In the genomic region with DNA sequence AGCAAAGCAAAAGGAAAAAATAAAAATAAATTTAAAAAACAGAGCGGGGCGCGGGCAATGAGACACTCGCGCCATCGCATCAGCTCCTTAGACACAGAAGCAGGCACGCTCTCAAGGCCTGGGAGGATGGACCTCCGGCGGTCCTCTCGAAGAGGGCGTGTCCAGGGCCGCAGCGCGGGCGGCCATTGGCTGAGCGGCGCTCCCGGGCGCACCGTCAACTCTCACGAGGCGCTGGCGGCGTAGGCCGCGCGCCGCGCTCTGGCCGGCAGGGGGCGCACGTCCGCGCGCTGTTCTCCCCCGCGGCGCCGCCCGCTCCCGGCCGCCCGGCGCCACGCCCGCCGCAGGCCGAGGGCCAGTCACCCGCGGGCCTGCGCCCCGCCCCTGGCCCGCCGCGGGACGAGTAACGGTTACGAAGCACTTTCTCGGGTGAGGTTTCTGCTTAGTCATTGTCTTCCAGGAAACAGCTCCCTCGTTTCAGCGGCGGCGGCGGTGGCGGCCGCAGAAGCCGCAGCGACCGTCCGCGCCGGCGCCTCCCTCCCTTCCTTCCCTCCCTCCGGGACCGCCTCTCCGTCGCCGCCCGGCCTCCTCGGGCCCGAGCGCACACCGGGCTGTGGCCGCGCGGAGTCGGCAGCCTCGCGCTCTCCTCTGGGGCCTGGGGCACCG, we compare ENCODE assay signal across 8 mouse cellular contexts. TPM values are rescaled to one million over a fixed set of nuclear protein-coding genes. Genes with fewer than 3 reads are reported as not detected.
A peak's percentile ranks its signal among the peaks of the same experiment; 100 is the strongest.
DNase-seq lines count a peak whose midpoint lies in the region; ATAC-seq and TF ChIP-seq lines count a peak whose summit lies in the region.

Gene Gclm, plus strand, starts transcription at position 343 of the 663 bp plus-strand sequence.

- peak within 1 kb of the TSS; percentile 90 for H3K27ac ChIP-seq in gastrocnemius, adult 2 months
- H3K27ac ChIP-seq in hindbrain, postnatal 0 days = peak within 1 kb of the TSS; percentile 95
- peak within 1 kb of the TSS; percentile 84 for H3K27ac ChIP-seq in left cerebral cortex, adult 2 months

- no peaks in the 10 kb centered on the region for H3K36me3 ChIP-seq in hindbrain, postnatal 0 days (ENCODE audit: insufficient read depth, low read length)

- 1% methylated on average over 62 of the region's 90 CpGs for WGBS in hindbrain, postnatal 0 days

- peak; percentile 99 for ATAC-seq in hindbrain, postnatal 0 days
- peak; percentile 80 for ATAC-seq in megakaryocyte, adult 5-6 weeks (ENCODE audit: poor library complexity, severe bottlenecking)

- peak within 1 kb of the TSS; percentile 92 for H3K9ac ChIP-seq in hindbrain, postnatal 0 days (replicated peaks; ENCODE audit: low read length)

- peak; percentile 72 for TF ChIP-seq CTCF in gastrocnemius, adult 2 months (IDR thresholded peaks at IDR 0.05)
- TF ChIP-seq CTCF in hindbrain, postnatal 0 days (IDR thresholded peaks at IDR 0.05; ENCODE audit: low read depth) = no peak
- peak; percentile 64 for TF ChIP-seq CTCF in left cerebral cortex, adult 2 months (IDR thresholded peaks at IDR 0.05)

- peaks cover 11% of the 10 kb centered on the region for H3K4me1 ChIP-seq in hindbrain, postnatal 0 days (ENCODE audit: insufficient read depth, low read length)

- intact Hi-C loops in gastrocnemius, adult 2 months (cut with DNase I) = loop anchor here (5.0 kb wide), 1 partner anchor 47 kb away; the partner anchor contains the start of gene Bcar3
- intact Hi-C loops in left cerebral cortex, adult 2 months (cut with DNase I) = loop anchor here (1.0 to 5.0 kb wide), 4 partner anchors 28 to 358 kb away; no protein-coding TSS in a partner anchor

- H3K4me3 ChIP-seq in gastrocnemius, adult 2 months = peak within 1 kb of the TSS; percentile 79
- H3K4me3 ChIP-seq in hindbrain, postnatal 0 days (ENCODE audit: low read length) = peak within 1 kb of the TSS; percentile 93
- peak within 1 kb of the TSS; percentile 96 for H3K4me3 ChIP-seq in left cerebral cortex, adult 2 months

- DNase-seq in WW6 (ENCODE audit: low read depth, low spot score) = peak; percentile 74
- peak; percentile 80 to 94 for DNase-seq in cerebellum, postnatal 4 days (ENCODE audit: low spot score in 2 of 2)
- DNase-seq in gastrocnemius, adult 2 months = peak; percentile 96
- DNase-seq in hindbrain, postnatal 0 days (ENCODE audit: low spot score) = peak; percentile 96
- DNase-seq in left cerebral cortex, adult 2 months (ENCODE audit: extremely low spot score in 1 of 2, low spot score in 2 of 2) = peak; percentile 92 to 94
- peak; percentile 84 to 91 for DNase-seq in right cerebral cortex, adult 2 months (ENCODE audit: low spot score in 2 of 2)
- DNase-seq in urinary bladder, postnatal 14 days (ENCODE audit: low spot score) = peak; percentile 93

- no peaks in the 10 kb centered on the region for H3K9me3 ChIP-seq in hindbrain, postnatal 0 days (ENCODE audit: low read length)

- no peaks in the 10 kb centered on the region for H3K27me3 ChIP-seq in hindbrain, postnatal 0 days (ENCODE audit: insufficient read depth, low read length)

- H3K4me2 ChIP-seq in hindbrain, postnatal 0 days (ENCODE audit: low read depth, low read length) = peak within 1 kb of the TSS; percentile 75

RNA-seq across cellular contexts. Expression of gene Gclm, which starts in this region (rescaled TPM):
- total RNA-seq in gastrocnemius, adult 2 months (2021) = 10 to 100 TPM; 34.3 to 48.7 TPM
- total RNA-seq in hindbrain, postnatal 0 days (2014; rRNA removed) = 32.1 and 36.9 TPM in 2 replicates
- 65.0 and 67.6 TPM in 2 replicates for polyA plus RNA-seq in hindbrain, postnatal 0 days (2015; fragmentation: Nextera tagmentation; extraction: Ambion mirVana)
- total RNA-seq in left cerebral cortex, adult 2 months (2021) = 10 to 100 TPM; 60.5 to 67.3 TPM
- total RNA-seq in megakaryocyte, adult 5-6 weeks (2015) = 59.2 and 67.7 TPM in 2 replicates
- 20.2 and 28.8 TPM in 2 replicates for total RNA-seq in megakaryocyte, adult 5-6 weeks (2017)

Comparison
In these comparisons a context has a peak if more than half of its experiments do, and no peak if none do; other contexts are left out.
1. Peak in every context shown above with its lines: DNase-seq, ATAC-seq, H3K4me3 ChIP-seq and H3K27ac ChIP-seq.